Mouse (Mus musculus) liver, postnatal 0 days (tissue): ENCODE data around the gene Gm45713.
"Not testable (repeated sequence)": the region's sequence is repeated elsewhere in the genome, so short reads cannot be mapped to it uniquely, and the experiment has no call there.

ENCODE experiments used
- CTCF ChIP-seq: sonication (generic); IDR thresholded peaks from 2 replicates; pipeline ENCODE4 v1.5.1; 2016; ENCODE audit warnings: antibody characterized with exemption, low read depth
- EP300 ChIP-seq: IDR thresholded peaks from 2 replicates; pipeline ENCODE4 v1.6.1; 2016; ENCODE audit warnings: antibody characterized with exemption, low read depth, mild to moderate bottlenecking

GRCm38 (mm10) chr7:45110089-45110488, 25.9 kb downstream of the Gm45713 start:
- not testable (repeated sequence) for TF ChIP-seq CTCF, EP300
